Mouse (Mus musculus) megakaryocyte, embryonic 14.5 days (primary cell): Measurements from ENCODE around the gene Krt4. TPM values are rescaled to one million over a fixed set of nuclear protein-coding genes. Genes with fewer than 3 reads are reported as not detected.
A peak's percentile ranks its signal among the peaks of the same experiment; 100 is the strongest.

Source experiments
- H3K27me3 ChIP-seq: replicated peaks from 2 replicates; pipeline ENCODE3; 2012; ENCODE audit warnings: inconsistent platforms
- H3K36me3 ChIP-seq: replicated peaks from 2 replicates; pipeline ENCODE3; 2012; ENCODE audit warnings: low read length, inconsistent platforms, mixed read lengths
- H3K4me1 ChIP-seq: 2 replicates; pipeline ENCODE4 v1.6.1; 2012; ENCODE audit warnings: inconsistent platforms
- H3K4me3 ChIP-seq: replicated peaks from 2 replicates; pipeline ENCODE3; 2012; ENCODE audit warnings: moderate library complexity, mild to moderate bottlenecking, inconsistent platforms
- H3K9me3 ChIP-seq: 2 replicates; pipeline ENCODE4 v1.6.1; 2012; ENCODE audit warnings: inconsistent platforms
- FLI1 ChIP-seq: IDR thresholded peaks from 2 replicates; pipeline ENCODE4 v1.6.1; 2012; ENCODE audit warnings: low read length, inconsistent platforms, mixed read lengths
- GATA1 ChIP-seq: IDR thresholded peaks from 3 replicates; pipeline ENCODE4 v1.6.1; 2012; ENCODE audit warnings: mixed read lengths, low read length, inconsistent platforms, borderline replicate concordance
- polyA plus RNA-seq: library from polyadenylated mRNA; stranded (reverse); fragments of >175 nt; gene quantifications from 2 replicates; pipeline ENCODE4 v1.2.3, GENCODE M21; 2012; ENCODE audit warnings: low replicate concordance; ENCODE audit not compliant: insufficient read depth

The Krt4 gene
- polyA plus RNA-seq, 1 experiment = not detected

DNA sequence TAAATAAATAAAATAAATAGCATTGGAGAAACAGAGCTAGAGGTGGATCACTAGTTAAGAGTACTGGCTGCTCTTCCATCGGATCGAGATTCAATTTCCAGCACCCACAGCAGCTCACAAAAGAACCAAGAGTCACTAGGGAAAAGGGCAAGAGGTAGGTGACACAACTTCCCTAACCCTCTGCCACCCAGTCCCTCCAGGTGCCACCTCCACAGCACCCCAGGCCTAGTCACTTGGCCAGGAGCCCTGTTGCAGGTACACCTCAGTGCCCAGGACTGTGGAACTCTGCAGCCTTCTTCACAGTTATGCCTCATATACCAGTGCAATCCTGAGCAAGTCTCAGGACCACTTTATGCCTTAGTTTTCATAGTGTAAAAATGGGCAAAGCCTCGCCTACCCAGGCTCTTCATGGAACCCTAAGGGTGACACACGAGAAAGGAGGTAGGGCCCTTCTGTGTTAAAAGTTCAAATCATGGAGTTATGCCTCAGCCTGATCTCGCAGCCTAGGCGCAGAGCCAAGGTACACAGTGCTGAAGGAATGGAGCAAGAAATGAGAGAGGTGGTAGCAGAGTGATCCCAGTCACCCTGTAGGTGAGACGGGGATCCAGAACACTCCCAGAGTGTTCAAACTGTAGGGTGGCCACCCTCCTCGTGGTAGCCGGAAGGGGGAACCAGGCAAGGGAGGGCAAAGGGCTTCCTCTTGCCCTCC, 14.2 kb upstream of the Krt4 start:
- H3K36me3 ChIP-seq = no peaks in the 10 kb centered on the region
- H3K4me3 ChIP-seq = no peak overlapping the region
- TF ChIP-seq GATA1 (no peak), FLI1 (no peak)
- peaks cover 5% of the 10 kb centered on the region; the same call in 1 of the 2 replicates for H3K4me1 ChIP-seq
- no peaks in the 10 kb centered on the region for H3K9me3 ChIP-seq
- peaks cover 60% of the 10 kb centered on the region for H3K27me3 ChIP-seq

GRCm38 (mm10) chr15:101933024-101933423, 8.5 kb upstream of the Krt4 start:
- H3K36me3 ChIP-seq = no peaks in the 10 kb centered on the region
- TF ChIP-seq GATA1 (no peak), FLI1 (no peak)
- H3K9me3 ChIP-seq = no peaks in the 10 kb centered on the region
- H3K4me3 ChIP-seq = no peak overlapping the region
- peaks cover 9% of the 10 kb centered on the region; the same call in 1 of the 2 replicates for H3K4me1 ChIP-seq
- peaks cover 67% of the 10 kb centered on the region for H3K27me3 ChIP-seq

GRCm38 (mm10) chr15:101929666-101930065, 5.1 kb upstream of the Krt4 start:
- Histone ChIP-seq H3K4me1 (peaks cover 9% of the 10 kb centered on the region; the same call in 1 of the 2 replicates), H3K4me3 (no peak overlapping the region), H3K9me3 (no peaks in the 10 kb centered on the region), H3K27me3 (peaks cover 77% of the 10 kb centered on the region), H3K36me3 (no peaks in the 10 kb centered on the region)
- TF ChIP-seq FLI1 (no peak), GATA1 (no peak)

DNA sequence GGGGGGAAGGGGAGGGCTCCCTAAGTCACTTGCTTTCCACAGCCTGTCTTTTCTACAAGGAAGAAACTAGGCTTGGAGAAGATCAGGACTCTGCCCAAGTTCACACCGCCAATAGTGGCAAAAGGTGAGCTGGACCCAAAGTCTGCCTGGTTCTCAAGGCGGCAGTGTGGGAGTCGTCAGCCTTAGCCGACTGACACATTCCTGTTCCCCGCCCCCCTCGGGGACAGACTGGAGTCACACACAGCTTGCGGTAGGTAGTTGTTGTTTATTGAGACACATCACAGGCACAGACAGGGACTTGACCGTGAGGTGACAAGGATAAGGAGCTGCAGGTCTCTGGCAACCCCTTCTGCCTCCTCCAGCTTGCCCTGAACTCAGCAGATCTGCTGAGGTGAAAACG, 4.6 kb upstream of the Krt4 start:
- TF ChIP-seq GATA1 (no peak), FLI1 (no peak)
- Histone ChIP-seq H3K27me3 (peaks cover 75% of the 10 kb centered on the region), H3K4me3 (no peak overlapping the region), H3K4me1 (peaks cover 9% of the 10 kb centered on the region; the same call in 1 of the 2 replicates), H3K36me3 (no peaks in the 10 kb centered on the region), H3K9me3 (no peaks in the 10 kb centered on the region)

DNA sequence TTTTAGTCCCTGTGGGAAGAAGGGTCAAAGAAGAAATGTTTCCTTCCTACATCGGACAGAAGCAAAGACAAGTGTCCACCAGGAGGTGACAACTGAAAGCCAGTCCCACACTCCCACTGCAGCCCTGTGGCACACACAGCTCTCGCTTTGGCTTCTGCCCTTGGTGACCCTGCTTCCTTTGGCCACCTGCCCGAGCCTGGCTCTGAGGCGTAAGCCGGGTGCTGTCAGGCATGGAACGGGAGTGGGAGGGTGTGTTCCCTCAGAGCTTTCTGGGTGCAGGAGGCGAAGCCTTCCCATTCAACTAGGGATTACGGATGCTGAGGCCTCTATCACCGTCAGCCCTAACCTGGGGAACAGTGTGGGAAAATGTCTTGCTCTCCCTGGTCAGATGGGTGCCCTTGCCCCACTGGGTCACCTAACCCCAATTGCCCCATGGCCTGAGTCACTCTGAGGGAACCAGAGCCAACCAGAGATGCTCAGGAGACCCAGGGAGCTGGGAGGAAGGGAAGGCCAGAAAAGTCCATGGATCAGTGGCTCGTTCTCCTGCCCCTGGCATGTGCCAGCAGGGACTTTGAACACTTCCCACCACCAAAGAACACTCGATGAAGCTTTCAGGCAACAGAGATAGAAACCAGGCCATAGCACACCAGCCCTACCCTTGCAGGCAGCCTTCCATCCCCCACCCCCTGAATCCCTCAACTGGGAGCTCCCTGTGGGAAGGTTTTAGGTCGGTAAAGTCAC, 3.0 kb upstream of the Krt4 start:
- no peaks in the 10 kb centered on the region for H3K36me3 ChIP-seq
- TF ChIP-seq GATA1 (no peak), FLI1 (no peak)
- H3K4me1 ChIP-seq = peaks cover 9% of the 10 kb centered on the region; the same call in 1 of the 2 replicates
- no peaks in the 10 kb centered on the region for H3K9me3 ChIP-seq
- peaks cover 81% of the 10 kb centered on the region for H3K27me3 ChIP-seq
- no peak overlapping the region for H3K4me3 ChIP-seq

- Histone ChIP-seq H3K27me3 (peaks cover 77% of the 10 kb centered on the region), H3K36me3 (no peaks in the 10 kb centered on the region), H3K4me1 (0 out of 2 replicates have a peak, but pooled peaks cover 6% of the 10 kb centered on the region), H3K9me3 (no peaks in the 10 kb centered on the region), H3K4me3 (no peak overlapping the region)
- TF ChIP-seq FLI1 (no peak), GATA1 (no peak)
Observed at GRCm38 (mm10) chr15:101925041-101925440, 506 bp upstream of the Krt4 start.

- peaks cover 75% of the 10 kb centered on the region for H3K27me3 ChIP-seq
- TF ChIP-seq FLI1 (no peak), GATA1 (no peak)
Observed at GRCm38 (mm10) chr15:101922296-101922695, 2.2 kb downstream of the Krt4 start.

DNA sequence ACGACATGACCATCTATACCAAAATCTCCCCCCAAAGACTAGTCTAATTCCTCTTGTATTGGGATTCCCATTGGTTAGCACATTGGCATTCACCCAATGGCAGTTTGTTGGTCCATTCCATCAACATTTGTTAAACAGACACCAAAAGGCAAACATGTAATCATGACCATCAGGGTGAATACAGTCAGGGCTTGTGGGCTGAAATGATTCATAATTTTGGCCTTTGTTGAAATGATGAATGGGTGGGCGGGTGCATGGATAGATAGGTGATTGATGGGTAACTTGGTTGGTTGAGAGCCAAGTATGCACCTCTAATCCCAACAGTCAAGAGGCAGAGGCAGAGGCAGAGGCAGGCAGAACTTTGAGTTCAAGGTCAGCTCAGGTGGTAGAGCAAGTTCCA, 8.5 kb downstream of the Krt4 start:
- Histone ChIP-seq H3K4me1 (no peaks in the 10 kb centered on the region), H3K27me3 (peaks cover 54% of the 10 kb centered on the region), H3K9me3 (no peaks in the 10 kb centered on the region), H3K4me3 (no peak overlapping the region), H3K36me3 (no peaks in the 10 kb centered on the region)
- no peak for TF ChIP-seq GATA1
- no peak for TF ChIP-seq FLI1

More at GRCm38 (mm10) chr15:101922296-101922695, 2.2 kb downstream of the Krt4 start:
- H3K4me1 ChIP-seq = no peaks in the 10 kb centered on the region
- H3K4me3 ChIP-seq = peak overlapping the region; percentile 52
- H3K9me3 ChIP-seq = no peaks in the 10 kb centered on the region
- no peaks in the 10 kb centered on the region for H3K36me3 ChIP-seq

- TF ChIP-seq FLI1 = no peak
- TF ChIP-seq GATA1 = no peak
- no peaks in the 10 kb centered on the region for H3K9me3 ChIP-seq
- H3K27me3 ChIP-seq = peaks cover 37% of the 10 kb centered on the region
- H3K4me3 ChIP-seq = no peak overlapping the region
- no peaks in the 10 kb centered on the region for H3K4me1 ChIP-seq
- H3K36me3 ChIP-seq = no peaks in the 10 kb centered on the region
Observed at GRCm38 (mm10) chr15:101904849-101905248, 19.7 kb downstream of the Krt4 start.
